Mouse (Mus musculus): ENCODE measurements around the gene Tenm2.

DNA sequence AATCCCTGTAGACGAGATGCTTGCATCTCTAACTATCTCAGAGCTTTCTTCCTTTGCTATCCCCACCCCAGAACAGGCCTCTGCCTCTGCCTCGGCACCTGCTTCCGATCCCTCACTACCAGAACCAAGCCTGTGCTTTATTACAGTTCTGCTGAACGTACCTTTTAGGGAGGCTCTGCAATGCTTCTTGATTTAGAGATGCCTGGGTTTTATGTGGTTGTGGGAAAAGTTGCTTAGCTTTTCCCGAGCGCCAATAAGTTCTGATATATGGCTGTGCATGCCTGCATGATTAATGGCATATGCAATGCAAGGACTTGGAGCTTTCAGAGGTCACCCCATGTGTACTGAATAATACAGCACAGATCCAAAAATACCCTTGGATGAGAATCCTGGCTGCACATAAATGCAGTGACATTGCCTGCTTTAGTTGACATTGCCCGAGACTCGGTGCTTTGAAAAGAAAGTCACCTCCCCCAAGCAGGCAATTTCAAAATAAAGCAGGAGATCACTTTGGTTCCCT, 1114.3 kb downstream of the Tenm2 start:
- TF ChIP-seq CTCF (IDR thresholded peaks at IDR 0.05; ENCODE audit: extremely low read depth, insufficient read length, insufficient replicate concordance, low read depth, low read length) = no peak
- no peak for TF ChIP-seq POLR2A (IDR thresholded peaks at IDR 0.05; ENCODE audit: low read depth, low read length)

Measured in small intestine, adult 2 months (tissue).